Mouse (Mus musculus): Measurements from ENCODE around the gene Padi4.
A peak's percentile ranks its signal among the peaks of the same experiment; 100 is the strongest.

The Padi4 gene

DNA sequence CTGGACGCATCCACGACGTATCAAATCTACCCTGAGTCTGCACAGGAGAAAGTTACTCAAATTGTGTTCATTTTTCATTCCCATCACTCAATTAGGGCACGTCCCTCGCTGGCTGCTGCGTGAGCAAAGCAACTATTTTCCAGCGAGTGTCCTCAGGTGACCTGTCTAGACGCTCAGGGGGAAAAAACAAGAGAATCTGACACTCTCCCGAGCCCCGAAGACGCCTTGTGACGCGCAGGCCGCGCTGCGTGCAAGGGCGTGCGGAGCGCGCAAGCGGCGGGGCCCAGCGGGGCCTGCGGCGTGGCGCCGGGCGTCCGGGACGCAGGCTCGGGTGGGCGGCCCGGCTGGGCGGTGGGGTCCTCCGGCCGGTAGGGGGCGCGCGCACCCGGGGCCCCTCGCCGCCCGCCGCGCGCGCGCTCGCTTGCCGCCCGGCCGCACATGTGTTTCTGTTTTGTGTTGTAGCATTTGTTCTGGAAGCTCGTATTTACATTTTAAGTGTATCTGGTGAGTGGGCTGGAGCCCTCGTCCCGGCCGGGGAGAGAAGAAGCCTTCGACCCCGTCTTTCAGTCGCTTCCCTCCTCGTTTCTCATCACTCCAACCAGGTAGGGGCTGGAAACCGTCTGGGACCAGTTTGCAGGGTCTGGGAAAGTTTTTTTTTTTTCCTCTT lies 72.9 kb downstream of the Padi4 start:
- peak; percentile 98 for DNase-seq

- no peak for DNase-seq
Observed at GRCm38 (mm10) chr4:140700269-140701018, 73.6 kb downstream of the Padi4 start, which contains the start of gene Rcc2. TSS of gene Rcc2 (plus strand) at chr4:140700541.

GRCm38 (mm10) chr4:140699441-140700127 lies 74.5 kb downstream of the Padi4 start:
- peak; percentile 98 for DNase-seq

Measured in heart, adult 11 months (tissue).